Mouse (Mus musculus) R1 (cell line): ENCODE measurements around the gene Foxn3.

Experiments
- DNase-seq: peaks from one replicate; pipeline ENCODE4 v3.0.0-alpha.2; 2018; ENCODE audit warnings: low read depth, low spot score

Gene Foxn3

DNA sequence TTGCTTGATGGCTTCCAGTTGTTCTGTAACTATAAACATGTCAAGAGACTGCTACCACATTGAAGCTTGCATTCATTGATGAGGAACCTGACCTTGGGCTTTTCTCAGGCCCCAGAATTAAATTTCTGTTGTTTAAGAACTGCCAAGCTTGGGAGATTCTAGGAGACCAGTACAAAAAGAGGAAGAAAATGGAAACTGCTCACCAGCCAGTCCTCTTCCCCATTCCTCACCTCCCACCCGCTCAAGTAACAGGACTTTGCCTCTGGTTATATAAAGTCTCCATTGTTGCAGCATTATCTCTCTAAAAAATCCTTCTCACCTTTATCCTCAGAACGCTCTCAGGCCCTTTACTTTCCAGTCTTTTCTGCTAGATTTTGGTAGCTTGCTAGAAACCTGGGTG lies 265.6 kb downstream of the Foxn3 start:
- DNase-seq = no peak

DNA sequence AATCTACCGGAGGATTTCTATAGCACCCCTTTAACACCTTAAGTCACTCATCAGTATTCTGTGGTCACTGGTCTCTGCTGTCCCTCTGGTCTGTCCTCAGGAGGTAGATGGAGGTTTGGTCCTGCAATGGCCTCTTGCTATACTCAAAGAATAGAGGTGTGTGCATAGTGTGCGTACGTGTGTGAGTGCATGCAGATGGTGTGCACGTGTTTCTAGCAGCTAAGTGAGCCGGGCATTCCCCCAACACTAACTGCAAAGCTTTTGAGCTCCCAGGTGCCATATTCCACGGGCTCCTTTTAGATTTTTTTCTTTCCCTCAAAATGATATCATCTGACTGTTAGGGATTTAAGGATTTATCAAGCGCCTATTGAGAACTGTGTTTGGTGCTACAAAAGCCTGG lies 269.9 kb downstream of the Foxn3 start:
- no peak for DNase-seq

DNA sequence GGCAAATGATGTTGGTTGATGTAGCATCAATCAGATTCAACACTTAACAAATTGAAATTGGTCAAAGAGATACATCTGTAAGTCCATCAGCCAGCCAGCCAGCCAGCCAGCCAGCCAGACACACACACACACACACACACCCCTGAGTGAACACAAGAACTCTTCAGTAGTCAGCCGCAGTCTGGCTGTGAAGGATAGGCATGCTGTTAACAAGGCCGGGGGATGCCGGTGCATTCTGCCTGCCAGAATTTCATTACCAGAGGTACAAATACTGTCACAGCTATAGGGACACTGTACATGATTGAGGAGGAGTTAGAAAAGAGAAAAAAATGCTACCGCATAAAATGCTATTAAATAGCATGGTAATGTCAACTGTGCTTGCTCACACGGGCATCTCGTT lies 271.2 kb downstream of the Foxn3 start:
- no peak for DNase-seq

DNA sequence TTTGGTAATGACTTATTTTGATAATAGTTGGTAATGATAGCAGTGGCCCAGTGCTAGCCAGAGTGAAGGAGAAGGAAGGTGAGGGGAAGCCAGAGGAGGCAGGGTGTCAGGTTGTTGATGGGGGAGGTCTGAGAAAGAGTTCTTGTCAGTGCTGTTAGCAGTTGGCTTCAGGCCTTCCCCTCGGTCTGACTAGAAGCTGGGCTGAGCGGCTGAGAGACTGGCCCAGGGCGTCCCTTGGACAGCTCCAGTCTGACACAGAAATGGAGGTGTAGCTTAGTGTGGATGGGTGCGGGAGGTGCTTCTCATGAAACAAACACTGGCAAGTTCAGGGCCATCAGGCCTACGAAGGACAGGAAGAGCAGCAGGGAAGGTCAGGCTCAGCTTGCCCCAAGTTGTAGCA lies 276.3 kb downstream of the Foxn3 start:
- DNase-seq = no peak

DNA sequence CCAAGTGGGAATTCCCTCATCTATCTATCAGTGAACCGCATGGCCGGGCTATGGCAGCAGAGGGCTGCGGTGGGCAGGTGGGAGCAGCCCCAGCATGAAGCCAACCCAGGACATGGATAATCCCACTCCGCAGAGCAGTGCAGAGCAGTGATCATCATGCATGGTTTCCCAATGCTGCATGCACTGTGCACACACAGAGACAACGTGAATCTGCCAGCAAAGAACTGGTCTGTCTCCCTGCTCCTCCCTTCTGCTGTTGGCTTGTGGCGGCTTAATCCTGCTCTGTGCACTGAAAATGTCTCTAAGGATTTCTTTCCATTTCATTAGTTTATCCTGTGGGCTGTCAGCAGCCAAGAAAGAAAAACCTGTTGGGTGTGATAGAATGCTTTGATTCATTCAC lies 276.7 kb downstream of the Foxn3 start:
- no peak for DNase-seq

DNA sequence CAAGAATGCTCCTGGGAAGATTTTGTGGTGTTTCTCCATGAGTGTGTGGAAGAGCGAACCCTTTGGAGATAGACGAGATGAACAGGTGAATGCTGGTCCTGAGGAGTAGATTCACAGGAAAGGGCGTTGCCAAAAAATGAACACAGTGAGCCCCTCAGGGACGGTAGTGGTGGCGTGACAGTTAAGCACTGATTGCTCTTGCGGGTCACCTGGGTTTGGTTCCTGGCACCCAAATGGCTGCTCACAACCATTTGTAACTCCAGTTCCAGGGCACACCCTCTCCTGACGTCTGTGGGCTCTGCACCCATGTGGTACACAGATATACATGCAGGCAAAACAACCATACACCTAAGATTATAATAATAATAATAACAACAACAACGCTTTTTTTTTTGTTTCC lies 277.7 kb downstream of the Foxn3 start:
- DNase-seq = no peak

DNA sequence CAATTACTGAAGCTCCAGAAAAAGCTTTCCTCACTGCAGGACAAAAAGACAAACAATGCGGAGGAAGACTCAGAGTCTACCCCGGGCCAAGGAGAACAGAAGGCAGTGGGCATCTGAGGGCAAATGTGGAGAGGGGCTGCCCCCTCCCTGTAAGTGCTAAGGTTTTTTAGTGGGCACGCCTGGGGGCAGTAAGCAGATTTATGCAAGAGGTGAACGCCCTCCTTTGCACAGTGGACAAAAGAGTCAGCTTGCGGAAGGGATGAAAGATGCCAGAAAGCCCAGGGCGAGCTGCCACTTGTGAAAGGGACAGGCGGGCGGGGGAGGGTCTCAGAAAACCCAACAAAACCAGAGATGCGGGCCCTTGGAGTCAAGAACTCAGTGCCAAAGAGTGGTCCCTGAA lies 278.2 kb downstream of the Foxn3 start:
- no peak for DNase-seq

DNA sequence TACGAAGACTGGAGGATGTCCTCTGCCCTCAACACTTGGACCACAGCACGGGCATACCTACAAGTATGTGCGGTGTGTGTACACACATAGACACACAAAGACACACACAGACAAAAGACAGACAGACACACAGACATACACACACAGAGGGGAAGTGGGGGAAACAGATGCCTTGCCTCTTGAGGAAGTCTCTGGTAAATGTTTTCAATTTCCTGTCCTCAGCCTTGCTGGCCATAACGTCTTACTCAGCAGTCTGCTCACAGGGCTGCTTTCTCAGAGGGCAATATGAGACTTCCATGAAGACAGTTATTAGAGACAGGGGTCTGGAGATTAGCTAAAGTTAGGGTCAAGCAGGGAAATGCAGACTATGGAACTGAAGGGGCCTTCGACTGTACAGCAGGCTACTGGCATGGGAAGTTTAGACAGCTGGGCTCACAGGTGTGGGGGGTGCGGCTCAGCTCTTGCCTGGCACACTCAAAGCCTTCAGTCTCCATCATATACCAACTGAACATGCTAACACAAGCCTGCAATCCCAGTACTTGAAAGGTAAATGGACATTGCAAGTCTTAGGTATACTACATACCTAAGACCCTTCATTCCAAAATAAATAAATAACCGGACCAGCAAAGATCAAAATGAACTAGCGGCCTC lies 278.8 kb downstream of the Foxn3 start:
- no peak for DNase-seq

DNA sequence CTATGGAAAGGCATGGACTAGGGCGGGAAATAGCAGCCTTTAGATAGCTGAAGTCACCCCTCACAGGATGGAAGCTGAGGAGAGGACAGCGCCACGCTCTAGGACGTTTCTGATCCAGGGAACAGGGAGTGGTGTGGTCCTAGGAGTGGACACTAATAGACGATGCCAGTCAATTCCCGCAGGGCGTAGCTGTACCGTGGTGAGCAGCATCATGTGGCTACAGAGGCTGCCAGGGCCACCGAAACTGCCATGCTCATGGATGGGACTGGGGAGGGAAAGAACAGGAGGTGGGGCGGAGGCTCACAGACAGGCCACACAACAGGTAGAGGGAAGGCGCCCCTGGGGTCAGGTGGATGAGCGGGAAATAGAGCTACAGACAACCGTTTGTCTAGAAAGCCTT lies 282.6 kb downstream of the Foxn3 start:
- DNase-seq = no peak

DNA sequence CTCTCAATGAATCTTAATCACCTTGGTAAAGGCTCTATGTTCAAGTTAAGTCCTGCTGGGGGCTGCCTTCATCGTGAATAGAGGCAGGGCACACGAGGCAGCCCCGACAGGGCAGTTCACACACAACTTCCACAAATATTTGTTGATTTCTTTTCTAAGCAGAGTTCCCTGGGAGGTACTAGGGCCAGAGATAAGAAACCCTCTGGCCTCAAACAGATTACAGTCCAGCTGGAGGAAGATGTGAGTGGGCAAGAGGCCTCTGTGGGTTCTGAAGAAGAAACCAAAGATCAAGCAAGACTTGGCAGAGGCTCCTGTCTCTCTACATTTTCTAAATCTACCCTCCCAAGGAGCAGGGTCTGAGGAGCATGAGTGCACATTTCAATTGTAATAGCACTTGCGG lies 283.1 kb downstream of the Foxn3 start:
- DNase-seq = no peak

DNA sequence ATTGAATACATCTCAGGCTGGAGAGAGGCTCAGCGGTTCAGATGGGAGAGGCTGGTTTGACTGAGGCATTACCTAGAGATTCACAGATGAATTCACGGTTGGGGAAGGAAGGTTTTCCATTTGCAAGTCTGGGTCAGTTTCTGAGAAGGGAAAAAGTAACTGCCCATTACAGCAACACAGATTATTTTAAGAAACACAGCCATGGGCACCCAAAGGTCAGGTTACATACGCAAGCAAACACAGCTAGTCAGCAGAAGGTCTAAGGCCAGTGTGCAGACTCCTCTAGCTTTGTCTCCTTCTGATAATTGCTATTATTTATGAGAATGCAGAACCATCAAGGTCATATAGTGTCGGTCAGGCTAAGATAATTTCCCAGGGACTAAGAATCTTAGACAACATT lies 284.0 kb downstream of the Foxn3 start:
- DNase-seq = no peak

DNA sequence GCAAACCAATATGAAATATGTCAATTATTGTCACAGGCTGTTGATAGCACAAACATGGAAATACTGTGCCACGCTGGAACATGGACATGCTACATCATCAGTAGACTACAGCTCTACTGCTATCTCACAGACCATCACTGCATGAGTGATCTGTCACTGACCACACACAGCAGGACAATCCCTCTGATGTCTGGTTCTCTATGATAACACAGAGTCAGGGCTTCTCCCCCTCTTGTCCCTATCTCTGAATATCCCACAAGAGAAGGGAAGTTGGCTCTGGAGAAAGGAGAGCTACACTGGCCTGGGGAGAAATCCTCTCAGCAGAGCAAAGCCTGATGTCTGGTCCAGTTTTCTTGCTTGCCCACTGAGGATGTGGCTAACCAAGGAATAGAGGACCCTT lies 288.8 kb downstream of the Foxn3 start:
- no peak for DNase-seq

DNA sequence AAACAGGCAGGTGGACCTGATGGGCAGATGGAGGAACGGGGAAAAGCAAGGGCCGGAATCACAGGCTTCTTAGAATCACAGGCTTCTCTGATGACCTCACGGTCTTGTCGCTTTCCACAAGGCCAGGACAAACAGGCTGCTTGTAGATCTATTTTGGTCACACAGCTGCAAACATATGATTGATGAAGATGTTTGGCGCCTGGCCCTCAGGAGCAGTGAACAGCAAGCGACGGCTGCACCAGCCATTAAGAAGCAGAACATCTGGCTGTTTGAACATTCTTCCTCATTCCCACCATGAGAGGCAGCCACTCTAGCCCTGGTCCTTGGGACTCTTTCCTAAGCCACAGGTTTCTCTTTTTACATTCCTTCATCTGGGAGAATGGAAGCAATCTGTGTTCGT lies 294.0 kb downstream of the Foxn3 start:
- DNase-seq = no peak

DNA sequence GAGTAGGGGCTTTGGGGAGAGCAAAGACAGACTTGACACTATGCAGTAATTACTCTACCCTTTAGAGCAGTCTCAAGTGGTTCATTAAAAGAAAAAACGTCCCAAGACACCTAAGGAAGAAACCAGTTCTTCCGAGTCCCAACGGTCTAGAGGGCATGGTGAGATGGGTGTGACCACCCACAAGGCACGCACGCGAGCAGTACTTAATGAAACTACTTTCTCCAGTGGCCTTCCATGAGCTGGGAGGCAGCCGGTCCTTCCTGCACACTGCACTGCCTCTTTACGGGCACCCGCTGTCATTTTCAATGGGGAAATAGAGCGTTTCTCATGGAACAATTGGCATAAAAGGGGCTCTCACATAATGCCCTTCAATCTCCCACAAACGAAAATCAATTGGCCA lies 294.4 kb downstream of the Foxn3 start:
- no peak for DNase-seq

DNA sequence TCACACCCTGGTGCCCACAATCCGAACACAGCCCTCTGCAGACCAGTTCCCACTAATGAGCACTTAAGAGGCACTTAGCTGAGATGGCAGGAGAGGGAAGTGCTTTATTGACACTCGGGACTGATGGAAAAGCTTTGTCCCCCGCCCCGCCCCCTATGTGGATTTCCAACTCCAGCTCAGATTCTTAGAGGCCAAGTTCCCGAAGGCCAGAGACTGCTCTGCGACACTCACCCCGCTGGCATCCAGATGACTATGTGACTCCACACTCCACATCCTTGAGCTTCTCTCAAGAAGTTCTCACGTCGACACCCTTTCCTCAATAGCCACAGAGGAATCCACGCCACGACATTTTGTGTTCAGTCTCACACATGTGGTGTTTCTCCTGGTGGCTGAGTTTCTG lies 295.6 kb downstream of the Foxn3 start:
- DNase-seq = no peak

DNA sequence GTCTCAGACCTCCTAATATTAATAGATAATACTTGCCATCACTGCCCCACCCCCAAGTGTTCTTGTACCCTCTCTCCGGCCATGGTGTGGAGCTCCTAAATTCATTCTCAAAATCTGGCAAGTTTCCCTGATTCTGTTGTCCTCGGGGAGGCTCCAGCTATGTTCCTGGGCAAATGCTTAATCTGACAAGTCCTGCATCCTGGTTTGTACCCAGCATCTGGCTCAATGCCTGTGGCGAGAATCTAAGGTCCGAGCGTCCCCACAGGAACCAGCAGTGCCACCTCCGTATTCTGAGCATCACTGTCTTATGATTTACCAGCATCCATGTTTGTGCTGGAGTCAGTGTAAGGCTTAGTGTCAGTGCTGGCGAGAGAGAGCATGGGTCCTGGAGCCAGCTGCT lies 296.9 kb downstream of the Foxn3 start:
- DNase-seq = no peak

DNA sequence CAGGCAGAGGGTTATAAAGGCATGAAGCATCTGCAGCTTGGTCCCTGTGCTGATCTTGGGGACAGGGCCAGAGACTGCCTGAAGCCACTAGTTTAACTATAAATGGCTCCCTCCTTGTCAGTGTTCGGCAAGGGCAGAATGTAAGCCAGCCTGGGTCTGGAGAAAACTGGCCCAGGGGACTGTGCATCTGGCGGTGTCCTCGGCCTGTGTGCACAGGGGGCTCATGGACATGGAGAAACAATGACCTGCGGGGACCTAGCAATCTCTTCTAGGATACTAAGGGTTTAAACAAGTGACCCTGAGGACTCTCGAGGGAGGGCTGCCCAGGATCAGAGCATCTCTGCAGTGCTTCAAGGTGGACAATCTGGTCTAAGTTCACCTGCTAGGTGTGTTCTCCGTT lies 297.6 kb downstream of the Foxn3 start:
- DNase-seq = no peak

DNA sequence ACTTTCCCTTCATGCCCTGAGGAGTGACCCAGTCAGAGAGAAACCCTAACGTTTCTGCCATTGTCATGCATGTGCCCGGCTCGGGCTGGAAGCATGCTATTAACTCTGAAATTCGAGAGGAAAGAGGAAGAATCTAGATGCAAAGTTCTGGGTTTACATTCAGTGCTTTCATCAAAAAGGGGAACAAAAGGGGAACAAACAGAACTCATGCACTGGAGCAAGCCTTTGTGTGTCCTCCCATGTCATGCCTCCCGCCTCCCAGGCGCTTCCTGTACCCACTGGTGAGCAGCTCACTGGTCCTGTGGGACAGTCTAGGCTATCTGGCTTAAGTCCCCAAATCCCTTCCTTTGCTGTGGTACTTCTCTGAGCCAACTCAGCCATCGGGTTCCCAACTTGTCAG lies 299.0 kb downstream of the Foxn3 start:
- DNase-seq = peak; percentile 16

DNA sequence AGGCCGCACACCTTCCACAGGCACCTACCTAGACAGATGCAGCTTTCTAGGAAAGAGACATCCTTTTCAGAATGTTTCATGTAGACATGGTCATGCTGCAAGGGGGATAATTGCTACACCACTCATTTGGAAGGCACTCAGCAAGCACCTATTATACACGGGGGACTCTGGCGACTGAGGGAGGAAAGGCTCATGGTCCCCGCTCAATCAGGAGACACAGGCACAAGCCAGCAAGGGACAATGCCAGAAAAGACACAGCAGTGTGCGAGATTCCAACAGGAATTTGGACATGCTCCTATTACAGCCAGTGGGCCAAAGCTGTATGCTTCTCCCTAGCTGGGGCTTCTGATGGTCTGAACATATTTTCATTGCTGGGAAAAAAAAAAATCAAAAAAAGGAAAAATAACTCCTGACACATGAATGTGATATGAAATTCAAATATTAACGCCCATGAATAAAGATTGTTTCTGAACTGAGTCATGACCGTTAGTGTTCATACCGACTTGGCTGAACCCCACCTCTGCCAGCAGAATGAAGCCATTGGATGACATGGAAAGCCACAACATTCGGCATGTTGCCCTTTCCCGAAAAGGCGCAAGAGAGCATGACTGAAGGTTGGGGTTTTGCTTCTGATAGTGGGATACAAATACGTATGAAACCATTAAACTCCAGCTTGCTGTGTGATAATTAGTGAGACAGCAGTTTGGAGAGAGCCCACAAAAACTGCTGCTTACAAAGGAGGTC lies 299.6 kb downstream of the Foxn3 start:
- no peak for DNase-seq

DNA sequence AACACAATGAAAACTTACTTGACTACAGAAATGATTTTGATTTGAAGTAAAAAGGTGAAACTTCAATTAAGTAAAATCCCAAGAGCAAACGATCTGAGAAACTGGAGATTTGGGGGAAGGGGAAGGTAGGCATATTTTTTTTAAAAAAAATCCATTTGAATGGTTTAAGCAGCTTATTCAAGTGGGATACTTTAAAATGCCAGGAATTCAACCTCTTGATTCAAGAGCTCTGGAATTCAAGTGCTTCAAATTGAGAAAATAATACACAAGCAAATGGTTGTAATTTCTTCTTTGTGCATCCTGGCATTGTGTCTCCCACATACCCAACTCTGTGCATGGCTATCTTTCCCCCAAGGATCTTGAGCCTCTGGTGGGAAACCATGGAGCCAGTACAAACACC lies 300.5 kb downstream of the Foxn3 start:
- no peak for DNase-seq

DNA sequence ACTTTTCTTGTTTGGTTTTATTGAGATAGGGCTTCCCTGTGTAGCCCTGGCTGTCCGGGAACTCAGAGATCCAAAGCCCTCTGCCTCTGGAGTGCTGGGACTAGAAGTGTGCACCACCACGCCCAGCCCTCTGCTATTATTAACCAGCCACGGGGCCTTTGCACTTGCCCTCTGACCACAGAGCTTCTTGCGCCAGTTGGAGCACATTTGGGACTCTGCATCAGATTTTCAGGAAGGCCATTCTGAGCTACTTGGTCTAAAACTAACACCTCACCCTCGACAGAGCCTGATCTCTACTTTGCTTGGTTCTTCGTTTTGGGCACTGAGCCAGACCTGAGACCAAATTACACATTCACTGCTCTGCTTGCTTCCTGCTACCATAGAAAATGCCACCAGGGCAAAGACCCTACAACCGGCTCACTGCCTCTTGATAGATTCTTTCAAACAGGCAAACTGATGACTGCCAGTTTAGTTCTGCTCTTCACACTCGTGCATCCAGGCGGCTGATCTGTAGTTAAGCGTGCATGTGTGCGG lies 301.2 kb downstream of the Foxn3 start:
- no peak for DNase-seq

DNA sequence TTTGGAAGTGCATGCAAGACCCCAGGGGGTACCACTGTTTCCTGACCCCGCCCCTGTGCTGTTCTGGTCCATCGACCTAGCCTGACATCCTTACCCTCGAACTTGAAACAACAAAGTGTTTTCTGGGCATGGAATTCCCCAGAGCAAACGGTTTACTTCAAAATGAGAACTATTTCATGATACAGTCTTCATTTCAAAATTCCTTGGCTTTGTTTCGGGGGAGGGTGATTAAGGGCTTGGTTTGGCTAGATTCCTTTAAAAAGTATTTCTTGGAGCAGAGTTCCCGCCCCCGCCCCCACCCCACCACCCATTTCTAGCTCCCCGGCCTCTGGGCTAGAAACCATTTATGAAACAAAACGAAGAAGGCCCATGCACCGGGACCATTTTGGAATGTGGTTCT lies 303.2 kb downstream of the Foxn3 start:
- DNase-seq = no peak

DNA sequence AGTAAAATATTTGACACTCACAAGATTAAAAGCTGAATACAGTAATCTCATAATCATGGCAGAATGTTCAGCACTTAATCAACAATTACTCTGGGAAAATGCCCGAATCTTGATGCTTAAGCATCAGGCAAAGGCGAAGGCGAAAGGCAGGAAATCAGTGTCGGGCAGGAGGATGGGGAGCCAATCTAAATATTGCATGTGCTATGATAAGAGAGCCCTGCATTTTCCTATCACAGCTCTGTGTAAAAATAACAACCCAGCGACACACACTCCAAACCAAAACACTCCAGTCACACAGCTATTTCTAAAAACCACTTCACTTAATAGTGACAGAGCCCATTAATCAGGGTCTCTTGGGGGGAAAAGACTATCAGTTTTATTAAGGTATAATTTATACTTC lies 305.8 kb downstream of the Foxn3 start:
- no peak for DNase-seq

DNA sequence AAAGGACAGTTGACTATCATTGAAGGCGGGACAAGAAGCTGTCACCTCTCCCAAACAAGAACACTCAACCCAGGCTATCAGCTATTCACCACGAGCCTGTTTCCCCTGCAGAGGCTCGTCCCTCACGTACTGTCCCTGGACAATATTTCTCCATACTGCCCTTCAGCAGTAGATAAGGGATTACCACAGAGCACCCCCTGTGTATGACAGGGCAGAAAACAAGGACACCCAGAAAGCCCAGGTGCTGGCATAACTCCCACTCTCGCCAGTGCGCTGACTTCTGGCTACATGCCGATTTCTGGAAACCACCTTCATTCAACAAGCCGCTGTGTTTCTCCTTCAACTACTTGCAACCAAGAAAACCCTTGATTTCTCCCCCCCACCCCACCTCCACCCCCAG lies 306.4 kb downstream of the Foxn3 start:
- no peak for DNase-seq
